28 mouse cellular contexts compared by ENCODE assay signal in genomic region chr11:81722071-81722470, GRCm38 (mm10).
DNase-seq lines count a peak whose midpoint lies in the region; ATAC-seq and TF ChIP-seq lines count a peak whose summit lies in the region.
"Had no signal": no experiment of that assay in that cellular context is flagged by ENCODE, and none has a peak within 500 bp of the region (broad histone marks: within the 10 kb centered on the region; RNA-seq: fewer than 3 reads in every experiment).

No protein-coding gene starts in this region.

- no peak overlapping the region for H3K4me2 ChIP-seq in stomach, postnatal 0 days (replicated peaks; ENCODE audit: low read depth)
- H3K4me2 ChIP-seq: embryonic facial prominence, embryonic 13.5 days; forebrain, embryonic 12.5 days; forebrain, embryonic 15.5 days; heart, embryonic 12.5 days; heart, embryonic 15.5 days; hindbrain, embryonic 13.5 days had no signal

- peak; percentile 66 for DNase-seq in heart, adult 11 months
- DNase-seq in heart, embryonic 10.5 days (ENCODE audit: low spot score), result no peak
- peak; percentile 42 for DNase-seq in right cerebral cortex, adult 18-20 months
- no peak for DNase-seq in right cerebral cortex, postnatal 14 days
- peak; percentile 75 for DNase-seq in brain, adult 2 months (ENCODE audit: low read depth, low spot score)
- DNase-seq in stomach, postnatal 0 days (ENCODE audit: low spot score), result no peak
- DNase-seq: adrenal gland, adult 2 months; adrenal gland, postnatal 14 days; cerebellum, adult 11-12 months; cerebellum, adult 8-10 months; cerebellum, postnatal 10 days; cerebellum, postnatal 36 days; embryo, embryonic 11 days; gastrocnemius, postnatal 10 days; gastrocnemius, postnatal 36 days; heart, postnatal 10 days; heart, postnatal 36 days had no signal

- no peak overlapping the region for H3K9ac ChIP-seq in stomach, postnatal 0 days (ENCODE audit: low read length)
- H3K9ac ChIP-seq: embryonic facial prominence, embryonic 13.5 days; forebrain, embryonic 12.5 days; forebrain, embryonic 15.5 days; heart, embryonic 12.5 days; heart, embryonic 15.5 days; hindbrain, embryonic 13.5 days had no signal

- no peaks in the 10 kb centered on the region for H3K4me1 ChIP-seq in heart, embryonic 10.5 days
- no peaks in the 10 kb centered on the region for H3K4me1 ChIP-seq in stomach, postnatal 0 days (replicated peaks; ENCODE audit: control insufficient read depth, insufficient read depth)
- H3K4me1 ChIP-seq: embryonic facial prominence, embryonic 13.5 days; forebrain, embryonic 12.5 days; forebrain, embryonic 15.5 days; heart, embryonic 12.5 days; heart, embryonic 15.5 days; hindbrain, embryonic 10.5 days; hindbrain, embryonic 13.5 days had no signal

- H3K27ac ChIP-seq in heart, embryonic 10.5 days, result no peak overlapping the region
- H3K27ac ChIP-seq in stomach, postnatal 0 days (replicated peaks), result no peak overlapping the region
- H3K27ac ChIP-seq: embryonic facial prominence, embryonic 10.5 days; embryonic facial prominence, embryonic 13.5 days; forebrain, embryonic 12.5 days; forebrain, embryonic 15.5 days; heart, embryonic 15.5 days; hindbrain, embryonic 10.5 days; hindbrain, embryonic 13.5 days had no signal

- no peak for TF ChIP-seq EP300 in stomach, postnatal 0 days (optimal IDR thresholded peaks at IDR 0.05)

- 53% methylated on average over 2 of the region's 2 CpGs for WGBS in heart, embryonic 10.5 days
- 80% methylated on average over 2 of the region's 2 CpGs for WGBS in stomach, postnatal 0 days

- H3K27me3 ChIP-seq in heart, embryonic 10.5 days (ENCODE audit: insufficient read depth, poor library complexity, severe bottlenecking), result peaks cover 5% of the 10 kb centered on the region
- H3K27me3 ChIP-seq in stomach, postnatal 0 days (ENCODE audit: control insufficient read depth, insufficient read depth, low read length), result no peaks in the 10 kb centered on the region
- H3K27me3 ChIP-seq: embryonic facial prominence, embryonic 13.5 days; forebrain, embryonic 12.5 days; forebrain, embryonic 15.5 days; heart, embryonic 12.5 days; heart, embryonic 15.5 days; hindbrain, embryonic 13.5 days had no signal

- no peak for ATAC-seq in stomach, postnatal 0 days (ENCODE audit: low FRiP score, low TSS enrichment)
- ATAC-seq: CD4-positive, CD25-positive, alpha-beta regulatory T cell, adult 4 months; forebrain, embryonic 15.5 days; hindbrain, embryonic 16.5 days had no signal

- H3K36me3 ChIP-seq in heart, embryonic 10.5 days, result no peaks in the 10 kb centered on the region
- H3K36me3 ChIP-seq in stomach, postnatal 0 days (ENCODE audit: control insufficient read depth, insufficient read depth, low read length), result no peaks in the 10 kb centered on the region
- H3K36me3 ChIP-seq: embryonic facial prominence, embryonic 10.5 days; embryonic facial prominence, embryonic 13.5 days; forebrain, embryonic 12.5 days; forebrain, embryonic 15.5 days; heart, embryonic 12.5 days; heart, embryonic 15.5 days; hindbrain, embryonic 10.5 days; hindbrain, embryonic 13.5 days had no signal

- no peak overlapping the region for H3K4me3 ChIP-seq in heart, embryonic 10.5 days
- H3K4me3 ChIP-seq in stomach, postnatal 0 days (ENCODE audit: low read depth, low read length), result no peak overlapping the region
- H3K4me3 ChIP-seq: embryonic facial prominence, embryonic 10.5 days; embryonic facial prominence, embryonic 13.5 days; erythroblast, embryonic 14.5 days; forebrain, embryonic 12.5 days; forebrain, embryonic 15.5 days; heart, embryonic 12.5 days; heart, embryonic 15.5 days; hindbrain, embryonic 10.5 days; hindbrain, embryonic 13.5 days had no signal

- no peak for TF ChIP-seq CTCF in stomach, postnatal 0 days (IDR thresholded peaks at IDR 0.05; ENCODE audit: low read depth)

- no peaks in the 10 kb centered on the region for H3K9me3 ChIP-seq in heart, embryonic 10.5 days
- H3K9me3 ChIP-seq in stomach, postnatal 0 days (ENCODE audit: control insufficient read depth, low read length), result no peaks in the 10 kb centered on the region
- H3K9me3 ChIP-seq: embryonic facial prominence, embryonic 10.5 days; embryonic facial prominence, embryonic 13.5 days; forebrain, embryonic 12.5 days; forebrain, embryonic 15.5 days; heart, embryonic 12.5 days; heart, embryonic 15.5 days; hindbrain, embryonic 10.5 days; hindbrain, embryonic 13.5 days had no signal

Comparison
In these comparisons a context has a peak if more than half of its experiments do, and no peak if none do; other contexts are left out.
1. DNase-seq: peak in heart, adult 11 months (single experiment), right cerebral cortex, adult 18-20 months (single experiment) and brain, adult 2 months (single experiment); none in heart, embryonic 10.5 days (single experiment), right cerebral cortex, postnatal 14 days (single experiment) and stomach, postnatal 0 days (single experiment).